Mouse (Mus musculus): ENCODE results near the gene Bicd2. TPM values are rescaled to one million over a fixed set of nuclear protein-coding genes. Genes with fewer than 3 reads are reported as not detected.
A peak's percentile ranks its signal among the peaks of the same experiment; 100 is the strongest.

The Bicd2 gene
- polyA plus RNA-seq, 1 experiment from 2014 or later, result 6.5 TPM

DNA sequence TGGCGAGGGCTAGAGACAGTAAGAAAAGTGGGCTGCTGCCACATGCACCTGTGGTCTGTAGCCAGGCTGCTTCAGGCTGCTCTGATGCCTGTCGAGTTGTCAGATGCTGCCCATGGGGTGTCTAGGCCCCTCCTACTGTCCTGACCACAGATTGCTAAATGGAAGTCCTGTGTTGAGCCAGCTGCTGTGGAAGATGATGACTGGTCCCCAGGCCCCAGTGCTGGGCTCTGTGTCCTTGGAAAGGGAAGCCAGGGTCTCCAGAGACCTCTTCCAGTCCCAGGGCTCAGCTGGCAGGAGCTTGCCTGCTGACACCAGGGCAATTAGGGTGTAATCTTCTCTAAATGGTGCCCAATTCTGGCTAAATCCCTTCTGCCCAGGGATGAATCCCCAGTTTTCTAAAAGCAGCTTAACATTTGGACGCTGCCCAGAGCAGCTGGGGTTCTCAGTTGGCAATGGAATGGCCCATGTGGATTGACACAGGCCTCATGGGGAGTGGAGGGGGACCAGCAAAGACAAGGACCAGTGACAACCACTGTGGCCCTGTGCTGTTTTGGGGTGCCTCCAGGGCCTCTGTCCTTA is 11.3 kb downstream of the Bicd2 start:
- H3K36me3 ChIP-seq (ENCODE audit: control insufficient read depth, insufficient read depth), result no peaks in the 10 kb centered on the region
- H3K27me3 ChIP-seq (ENCODE audit: control insufficient read depth, insufficient read depth, low read depth, low read length), result no peaks in the 10 kb centered on the region
- no peaks in the 10 kb centered on the region for H3K9me3 ChIP-seq (replicated peaks; ENCODE audit: control insufficient read depth, low read length)
- no peak overlapping the region for H3K4me3 ChIP-seq (ENCODE audit: low read depth, low read length)
- no peak for ATAC-seq (ENCODE audit: low read depth)
- H3K4me1 ChIP-seq (ENCODE audit: control insufficient read depth, low read depth, low read length), result peaks cover 19% of the 10 kb centered on the region
- H3K27ac ChIP-seq (ENCODE audit: low read length), result no peak overlapping the region
- H3K9ac ChIP-seq (ENCODE audit: low read depth, low read length), result no peak overlapping the region
- WGBS (ENCODE audit: insufficient replicate concordance), result 42% methylated on average over 3 of the region's 3 CpGs
- no peak overlapping the region for H3K4me2 ChIP-seq (ENCODE audit: low read depth, low read length)

DNA sequence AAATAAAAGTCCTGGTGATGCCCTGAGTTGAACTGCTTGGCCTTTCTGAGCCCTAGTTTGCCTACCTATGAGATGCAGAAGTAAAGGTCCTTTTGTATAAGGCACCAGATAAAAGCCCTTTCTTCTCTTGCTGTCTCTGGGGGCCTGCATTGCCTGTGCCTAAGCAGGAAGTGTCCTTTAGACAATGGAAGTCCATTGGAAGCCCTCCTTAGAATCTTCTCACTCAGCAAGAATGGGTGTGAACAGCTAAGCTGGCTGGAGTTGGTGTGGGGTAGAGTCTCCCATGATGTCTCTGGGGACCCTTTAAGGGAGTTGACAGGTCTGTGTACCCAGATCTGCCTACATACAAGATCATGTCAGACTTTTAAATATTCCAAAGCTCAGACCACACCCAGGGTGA is 12.0 kb downstream of the Bicd2 start:
- no peak overlapping the region for H3K4me2 ChIP-seq (ENCODE audit: low read depth, low read length)
- H3K9ac ChIP-seq (ENCODE audit: low read depth, low read length), result no peak overlapping the region
- no peaks in the 10 kb centered on the region for H3K9me3 ChIP-seq (replicated peaks; ENCODE audit: control insufficient read depth, low read length)
- H3K36me3 ChIP-seq (ENCODE audit: control insufficient read depth, insufficient read depth), result no peaks in the 10 kb centered on the region
- no peaks in the 10 kb centered on the region for H3K27me3 ChIP-seq (ENCODE audit: control insufficient read depth, insufficient read depth, low read depth, low read length)
- no peak overlapping the region for H3K27ac ChIP-seq (ENCODE audit: low read length)
- no peak overlapping the region for H3K4me3 ChIP-seq (ENCODE audit: low read depth, low read length)
- no peak for ATAC-seq (ENCODE audit: low read depth)
- peaks cover 16% of the 10 kb centered on the region for H3K4me1 ChIP-seq (ENCODE audit: control insufficient read depth, low read depth, low read length)

- WGBS (ENCODE audit: insufficient replicate concordance), result 60% methylated on average over 5 of the region's 5 CpGs
- ATAC-seq (ENCODE audit: low read depth), result no peak
These were observed 12.7 kb downstream of the Bicd2 start for GRCm38 (mm10) chr13:49353991-49354507.

DNA sequence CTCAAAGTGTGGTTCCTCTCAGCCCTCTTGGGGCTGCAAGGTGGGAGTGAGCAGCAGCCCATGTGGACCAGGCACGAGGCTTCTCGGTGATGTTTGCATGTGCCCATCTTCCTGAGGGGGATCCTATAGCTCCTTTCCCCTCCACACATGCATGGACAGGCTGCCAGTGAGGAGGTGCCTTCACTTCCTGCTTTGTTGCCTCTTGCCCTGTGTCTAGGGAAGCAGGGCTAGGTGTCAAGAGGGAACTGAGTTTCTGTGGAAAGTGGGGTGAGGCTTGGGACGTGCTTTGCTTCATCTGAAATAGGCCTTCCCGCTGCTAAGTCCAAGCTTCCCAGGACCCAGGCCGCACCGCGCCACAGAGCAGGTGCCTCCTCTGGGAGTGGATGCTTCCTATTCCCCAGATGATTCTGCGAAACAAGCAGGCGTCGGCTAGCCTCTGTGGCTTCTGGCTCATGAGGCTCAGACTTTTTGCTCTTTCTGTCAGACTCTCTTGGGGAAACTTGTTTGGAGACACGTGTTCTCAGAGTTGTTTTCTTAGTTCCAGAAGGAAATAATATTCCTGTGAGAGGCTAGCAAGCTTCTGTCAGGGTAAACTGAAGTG is 14.2 kb downstream of the Bicd2 start:
- no peak overlapping the region for H3K4me2 ChIP-seq (ENCODE audit: low read depth, low read length)
- no peak overlapping the region for H3K4me3 ChIP-seq (ENCODE audit: low read depth, low read length)
- ATAC-seq (ENCODE audit: low read depth), result no peak
- no peak overlapping the region for H3K27ac ChIP-seq (ENCODE audit: low read length)
- no peaks in the 10 kb centered on the region for H3K27me3 ChIP-seq (ENCODE audit: control insufficient read depth, insufficient read depth, low read depth, low read length)
- no peak overlapping the region for H3K9ac ChIP-seq (ENCODE audit: low read depth, low read length)
- no peaks in the 10 kb centered on the region for H3K9me3 ChIP-seq (replicated peaks; ENCODE audit: control insufficient read depth, low read length)
- H3K4me1 ChIP-seq (ENCODE audit: control insufficient read depth, low read depth, low read length), result peaks cover 3% of the 10 kb centered on the region
- no peaks in the 10 kb centered on the region for H3K36me3 ChIP-seq (ENCODE audit: control insufficient read depth, insufficient read depth)
- WGBS (ENCODE audit: insufficient replicate concordance), result 74% methylated on average over 11 of the region's 11 CpGs

More at GRCm38 (mm10) chr13:49353991-49354507, 12.7 kb downstream of the Bicd2 start:
- no peaks in the 10 kb centered on the region for H3K36me3 ChIP-seq (ENCODE audit: control insufficient read depth, insufficient read depth)
- H3K9me3 ChIP-seq (replicated peaks; ENCODE audit: control insufficient read depth, low read length), result no peaks in the 10 kb centered on the region
- no peaks in the 10 kb centered on the region for H3K27me3 ChIP-seq (ENCODE audit: control insufficient read depth, insufficient read depth, low read depth, low read length)
- no peak overlapping the region for H3K27ac ChIP-seq (ENCODE audit: low read length)
- H3K9ac ChIP-seq (ENCODE audit: low read depth, low read length), result no peak overlapping the region
- peaks cover 15% of the 10 kb centered on the region for H3K4me1 ChIP-seq (ENCODE audit: control insufficient read depth, low read depth, low read length)
- no peak overlapping the region for H3K4me2 ChIP-seq (ENCODE audit: low read depth, low read length)
- no peak overlapping the region for H3K4me3 ChIP-seq (ENCODE audit: low read depth, low read length)

DNA sequence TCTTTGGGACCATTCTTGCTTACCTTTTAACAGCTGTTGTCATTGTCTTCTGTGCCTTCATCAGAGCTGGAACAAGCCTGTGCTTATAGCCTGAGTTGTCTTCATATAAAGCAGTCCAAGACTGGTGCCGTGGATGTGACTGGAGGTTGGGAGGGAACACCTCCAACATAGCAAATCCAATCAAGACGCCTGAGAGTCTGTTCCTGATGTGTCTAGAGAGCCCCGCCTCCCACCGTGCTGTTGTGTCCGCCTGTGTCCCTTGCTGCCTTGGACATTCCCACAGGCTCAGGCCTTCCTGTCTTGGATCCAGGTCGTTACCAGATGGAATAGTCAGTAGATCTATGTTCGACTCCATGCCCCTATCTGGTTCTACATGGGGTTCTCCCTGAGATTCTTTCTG is 14.7 kb downstream of the Bicd2 start:
- Histone ChIP-seq H3K27me3 (ENCODE audit: control insufficient read depth, insufficient read depth, low read depth, low read length) (no peaks in the 10 kb centered on the region), H3K4me3 (ENCODE audit: low read depth, low read length) (no peak overlapping the region), H3K9me3 (replicated peaks; ENCODE audit: control insufficient read depth, low read length) (no peaks in the 10 kb centered on the region), H3K36me3 (ENCODE audit: control insufficient read depth, insufficient read depth) (no peaks in the 10 kb centered on the region), H3K4me2 (ENCODE audit: low read depth, low read length) (no peak overlapping the region), H3K4me1 (ENCODE audit: control insufficient read depth, low read depth, low read length) (peaks cover 8% of the 10 kb centered on the region), H3K27ac (ENCODE audit: low read length) (no peak overlapping the region), H3K9ac (ENCODE audit: low read depth, low read length) (no peak overlapping the region)
- 82% methylated on average over 7 of the region's 7 CpGs for WGBS (ENCODE audit: insufficient replicate concordance)
- ATAC-seq (ENCODE audit: low read depth), result no peak

DNA sequence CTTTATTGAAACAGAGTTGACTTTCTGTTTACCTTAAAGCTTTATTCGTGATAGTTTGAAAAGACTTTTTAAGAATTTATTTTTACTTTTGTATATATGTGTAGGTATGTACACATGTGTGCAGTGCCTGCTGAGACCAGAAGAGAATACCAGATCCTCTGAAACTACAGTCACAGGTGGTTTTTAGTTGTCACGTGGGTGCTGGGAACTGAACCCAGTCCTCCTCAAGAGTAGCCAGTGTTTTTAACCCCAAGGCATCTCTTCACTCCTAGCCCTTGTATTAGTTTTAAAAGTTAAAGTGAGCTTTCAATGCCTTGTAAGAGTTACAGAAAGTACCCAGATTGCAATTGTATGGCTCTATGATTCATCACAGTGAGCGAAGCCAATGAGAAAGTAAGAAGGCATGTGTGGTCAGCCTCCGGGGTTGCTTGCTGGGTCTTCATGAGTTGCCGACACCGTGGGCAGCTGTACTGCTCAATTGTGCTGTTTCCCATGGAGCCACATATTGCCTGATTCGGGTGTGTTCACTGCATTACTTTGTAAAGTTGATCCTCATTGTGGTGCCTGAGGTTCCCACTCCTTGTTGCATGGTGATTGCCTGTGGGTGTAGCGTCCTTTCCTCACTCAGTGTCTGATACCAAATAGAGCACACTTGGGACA is 16.1 kb downstream of the Bicd2 start:
- no peak overlapping the region for H3K27ac ChIP-seq (ENCODE audit: low read length)
- no peak overlapping the region for H3K4me3 ChIP-seq (ENCODE audit: low read depth, low read length)
- H3K36me3 ChIP-seq (ENCODE audit: control insufficient read depth, insufficient read depth), result no peaks in the 10 kb centered on the region
- H3K9me3 ChIP-seq (replicated peaks; ENCODE audit: control insufficient read depth, low read length), result no peaks in the 10 kb centered on the region
- peaks cover 9% of the 10 kb centered on the region for H3K4me1 ChIP-seq (ENCODE audit: control insufficient read depth, low read depth, low read length)
- H3K27me3 ChIP-seq (ENCODE audit: control insufficient read depth, insufficient read depth, low read depth, low read length), result no peaks in the 10 kb centered on the region
- no peak overlapping the region for H3K9ac ChIP-seq (ENCODE audit: low read depth, low read length)
- no peak for ATAC-seq (ENCODE audit: low read depth)
- no peak overlapping the region for H3K4me2 ChIP-seq (ENCODE audit: low read depth, low read length)
- WGBS (ENCODE audit: insufficient replicate concordance), result 83% methylated on average over 8 of the region's 8 CpGs

DNA sequence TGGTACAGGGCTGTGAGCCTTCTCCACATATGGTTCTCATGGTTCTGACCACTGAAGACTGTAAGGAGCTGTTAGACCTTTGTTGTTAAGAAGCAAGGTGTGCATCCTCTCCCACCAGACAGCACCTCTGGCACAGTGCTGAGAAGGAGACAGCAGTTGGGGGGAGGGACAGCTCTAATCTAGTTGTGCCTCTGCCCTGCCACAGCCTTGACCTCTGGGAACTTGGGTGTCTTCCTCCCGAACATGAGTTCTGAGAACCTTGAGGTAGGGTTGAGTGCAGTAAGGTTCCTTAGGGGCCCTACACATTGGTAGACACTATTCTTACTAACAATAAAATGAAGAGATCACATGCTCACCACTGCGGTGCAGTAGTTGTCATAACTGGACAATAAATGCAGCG is 16.8 kb downstream of the Bicd2 start:
- Histone ChIP-seq H3K27ac (ENCODE audit: low read length) (no peak overlapping the region), H3K4me1 (ENCODE audit: control insufficient read depth, low read depth, low read length) (peaks cover 9% of the 10 kb centered on the region), H3K9me3 (replicated peaks; ENCODE audit: control insufficient read depth, low read length) (no peaks in the 10 kb centered on the region), H3K36me3 (ENCODE audit: control insufficient read depth, insufficient read depth) (no peaks in the 10 kb centered on the region), H3K27me3 (ENCODE audit: control insufficient read depth, insufficient read depth, low read depth, low read length) (no peaks in the 10 kb centered on the region), H3K4me3 (ENCODE audit: low read depth, low read length) (no peak overlapping the region), H3K9ac (ENCODE audit: low read depth, low read length) (no peak overlapping the region), H3K4me2 (ENCODE audit: low read depth, low read length) (no peak overlapping the region)
- 72% methylated on average over 3 of the region's 3 CpGs for WGBS (ENCODE audit: insufficient replicate concordance)
- no peak for ATAC-seq (ENCODE audit: low read depth)

- WGBS (ENCODE audit: insufficient replicate concordance), result 6% methylated on average over 3 of the region's 3 CpGs
- Histone ChIP-seq H3K9ac (ENCODE audit: low read depth, low read length) (no peak overlapping the region), H3K4me1 (ENCODE audit: control insufficient read depth, low read depth, low read length) (peaks cover 13% of the 10 kb centered on the region), H3K4me3 (ENCODE audit: low read depth, low read length) (no peak overlapping the region), H3K27ac (ENCODE audit: low read length) (0 out of 2 replicates have a peak overlapping the region, but pooled peaks have one; percentile 25), H3K27me3 (ENCODE audit: control insufficient read depth, insufficient read depth, low read depth, low read length) (no peaks in the 10 kb centered on the region), H3K36me3 (ENCODE audit: control insufficient read depth, insufficient read depth) (no peaks in the 10 kb centered on the region), H3K9me3 (replicated peaks; ENCODE audit: control insufficient read depth, low read length) (no peaks in the 10 kb centered on the region), H3K4me2 (ENCODE audit: low read depth, low read length) (no peak overlapping the region)
- peak; percentile 65; the same call in 1 of the 2 replicates for ATAC-seq (ENCODE audit: low read depth)
These were observed 19.6 kb downstream of the Bicd2 start for GRCm38 (mm10) chr13:49360906-49361406.

GRCm38 (mm10) chr13:49362364-49362763 is 21.0 kb downstream of the Bicd2 start:
- Histone ChIP-seq H3K27me3 (ENCODE audit: control insufficient read depth, insufficient read depth, low read depth, low read length) (no peaks in the 10 kb centered on the region), H3K36me3 (ENCODE audit: control insufficient read depth, insufficient read depth) (no peaks in the 10 kb centered on the region), H3K4me2 (ENCODE audit: low read depth, low read length) (no peak overlapping the region), H3K27ac (ENCODE audit: low read length) (no peak overlapping the region), H3K9ac (ENCODE audit: low read depth, low read length) (no peak overlapping the region), H3K9me3 (replicated peaks; ENCODE audit: control insufficient read depth, low read length) (no peaks in the 10 kb centered on the region), H3K4me1 (ENCODE audit: control insufficient read depth, low read depth, low read length) (peaks cover 13% of the 10 kb centered on the region), H3K4me3 (ENCODE audit: low read depth, low read length) (no peak overlapping the region)
- WGBS (ENCODE audit: insufficient replicate concordance), result 76% methylated on average over 7 of the region's 7 CpGs
- no peak for ATAC-seq (ENCODE audit: low read depth)
